Mouse (Mus musculus): ENCODE data around the gene Psen2. TPM values are rescaled to one million over a fixed set of nuclear protein-coding genes. Genes with fewer than 3 reads are reported as not detected.
A peak's percentile ranks its signal among the peaks of the same experiment; 100 is the strongest.

Psen2 gene
- polyA plus RNA-seq, 1 experiment, result 93.6 TPM

DNA sequence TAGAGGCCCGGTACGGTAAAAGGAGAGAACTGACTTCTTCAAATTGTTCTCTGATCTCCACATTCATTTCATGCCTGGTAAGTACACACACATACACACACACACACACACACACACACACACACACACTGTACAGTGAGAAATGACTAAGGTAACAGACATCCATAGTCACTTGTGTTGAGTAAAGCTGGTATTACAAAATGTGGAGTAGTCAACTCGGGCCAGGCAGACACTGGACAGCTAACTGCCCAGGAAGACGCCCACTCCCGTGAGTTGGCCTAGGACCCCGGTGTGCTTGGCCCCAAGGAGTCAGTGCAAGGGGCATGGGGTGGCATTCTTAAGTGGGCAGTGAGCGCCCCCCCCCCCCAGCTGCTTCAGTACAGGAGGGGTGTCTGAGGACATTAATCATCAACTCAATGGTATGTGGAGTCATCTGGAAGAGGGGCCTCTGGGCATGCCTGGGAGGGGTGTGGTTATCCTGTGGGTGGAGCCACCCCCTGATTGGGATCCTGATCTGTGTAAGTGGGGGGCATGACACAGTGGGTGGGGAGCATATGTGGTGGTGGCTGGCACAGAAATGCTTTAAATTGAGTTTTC lies 25.7 kb upstream of the Psen2 start:
- Histone ChIP-seq H3K27ac (ENCODE audit: insufficient read depth, low read length) (no peak overlapping the region), H3K4me3 (ENCODE audit: extremely low read depth, insufficient read depth, insufficient read length) (no peak overlapping the region), H3K27me3 (ENCODE audit: control insufficient read depth, insufficient read depth, low read length) (no peaks in the 10 kb centered on the region), H3K4me1 (ENCODE audit: control insufficient read depth, insufficient read depth, insufficient read length) (no peaks in the 10 kb centered on the region), H3K36me3 (ENCODE audit: control insufficient read depth, insufficient read depth, low read length) (no peaks in the 10 kb centered on the region)
- no peak for TF ChIP-seq POLR2A (IDR thresholded peaks at IDR 0.05; ENCODE audit: low read depth, low read length)
- TF ChIP-seq CTCF (IDR thresholded peaks at IDR 0.05; ENCODE audit: extremely low read depth, insufficient read depth, insufficient read length, insufficient replicate concordance), result no peak
- 85% methylated on average over 7 of the region's 7 CpGs for WGBS
- DNase-seq (ENCODE audit: low read depth in 1 of 2, low spot score in 2 of 2), result no peak

GRCm38 (mm10) chr1:180288227-180288626 lies 25.0 kb upstream of the Psen2 start:
- no peaks in the 10 kb centered on the region for H3K27me3 ChIP-seq (ENCODE audit: control insufficient read depth, insufficient read depth, low read length)
- no peaks in the 10 kb centered on the region for H3K36me3 ChIP-seq (ENCODE audit: control insufficient read depth, insufficient read depth, low read length)
- no peak overlapping the region for H3K4me3 ChIP-seq (ENCODE audit: extremely low read depth, insufficient read depth, insufficient read length)
- H3K4me1 ChIP-seq (ENCODE audit: control insufficient read depth, insufficient read depth, insufficient read length), result no peaks in the 10 kb centered on the region
- WGBS, result 67% methylated on average over 7 of the region's 7 CpGs
- no peak for TF ChIP-seq POLR2A (IDR thresholded peaks at IDR 0.05; ENCODE audit: low read depth, low read length)
- TF ChIP-seq CTCF (IDR thresholded peaks at IDR 0.05; ENCODE audit: extremely low read depth, insufficient read depth, insufficient read length, insufficient replicate concordance), result no peak
- no peak overlapping the region for H3K27ac ChIP-seq (ENCODE audit: insufficient read depth, low read length)
- no peak for DNase-seq (ENCODE audit: low read depth in 1 of 2, low spot score in 2 of 2)

GRCm38 (mm10) chr1:180286081-180286831 lies 23.0 kb upstream of the Psen2 start:
- DNase-seq (ENCODE audit: low read depth in 1 of 2, low spot score in 2 of 2), result no peak
- Histone ChIP-seq H3K27ac (ENCODE audit: insufficient read depth, low read length) (no peak overlapping the region), H3K4me1 (ENCODE audit: control insufficient read depth, insufficient read depth, insufficient read length) (no peaks in the 10 kb centered on the region), H3K4me3 (ENCODE audit: extremely low read depth, insufficient read depth, insufficient read length) (no peak overlapping the region), H3K27me3 (ENCODE audit: control insufficient read depth, insufficient read depth, low read length) (no peaks in the 10 kb centered on the region), H3K36me3 (ENCODE audit: control insufficient read depth, insufficient read depth, low read length) (no peaks in the 10 kb centered on the region)
- TF ChIP-seq CTCF (IDR thresholded peaks at IDR 0.05; ENCODE audit: extremely low read depth, insufficient read depth, insufficient read length, insufficient replicate concordance) (no peak), POLR2A (IDR thresholded peaks at IDR 0.05; ENCODE audit: low read depth, low read length) (no peak)
- 80% methylated on average over 15 of the region's 15 CpGs for WGBS

GRCm38 (mm10) chr1:180283813-180284768 lies 20.9 kb upstream of the Psen2 start:
- TF ChIP-seq CTCF (IDR thresholded peaks at IDR 0.05; ENCODE audit: extremely low read depth, insufficient read depth, insufficient read length, insufficient replicate concordance) (no peak), POLR2A (IDR thresholded peaks at IDR 0.05; ENCODE audit: low read depth, low read length) (no peak)

DNA sequence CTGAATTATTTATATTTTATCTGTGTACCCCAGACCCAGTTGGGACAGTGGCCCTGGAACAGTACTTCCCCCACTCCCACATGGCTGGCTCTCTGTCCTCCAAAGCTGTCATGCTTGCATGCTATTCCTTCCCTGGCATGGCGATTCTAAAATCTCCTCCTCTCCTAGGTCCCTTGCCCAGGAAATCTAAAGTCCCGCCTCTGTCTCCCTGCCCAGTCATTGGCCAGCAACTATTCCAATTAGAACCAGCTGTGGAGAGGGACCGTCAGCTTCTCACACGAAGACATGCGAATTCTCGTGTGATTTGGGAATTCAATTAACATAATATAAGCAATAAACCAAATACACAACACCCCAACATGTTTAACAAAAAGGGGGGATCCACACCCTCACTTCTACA lies 19.3 kb upstream of the Psen2 start:
- H3K4me3 ChIP-seq (ENCODE audit: extremely low read depth, insufficient read depth, insufficient read length), result no peak overlapping the region
- 87% methylated on average over 6 of the region's 6 CpGs for WGBS
- no peaks in the 10 kb centered on the region for H3K27me3 ChIP-seq (ENCODE audit: control insufficient read depth, insufficient read depth, low read length)
- H3K27ac ChIP-seq (ENCODE audit: insufficient read depth, low read length), result no peak overlapping the region
- peaks cover 4% of the 10 kb centered on the region; the same call in 1 of the 2 replicates for H3K4me1 ChIP-seq (ENCODE audit: control insufficient read depth, insufficient read depth, insufficient read length)
- no peak for DNase-seq (ENCODE audit: low read depth in 1 of 2, low spot score in 2 of 2)
- no peaks in the 10 kb centered on the region for H3K36me3 ChIP-seq (ENCODE audit: control insufficient read depth, insufficient read depth, low read length)
- TF ChIP-seq CTCF (IDR thresholded peaks at IDR 0.05; ENCODE audit: extremely low read depth, insufficient read depth, insufficient read length, insufficient replicate concordance) (no peak), POLR2A (IDR thresholded peaks at IDR 0.05; ENCODE audit: low read depth, low read length) (no peak)

More at GRCm38 (mm10) chr1:180283813-180284768, 20.9 kb upstream of the Psen2 start:
- DNase-seq (ENCODE audit: low read depth in 1 of 2, low spot score in 2 of 2), result no peak
- H3K27ac ChIP-seq (ENCODE audit: insufficient read depth, low read length), result no peak overlapping the region
- no peaks in the 10 kb centered on the region for H3K27me3 ChIP-seq (ENCODE audit: control insufficient read depth, insufficient read depth, low read length)
- no peaks in the 10 kb centered on the region for H3K36me3 ChIP-seq (ENCODE audit: control insufficient read depth, insufficient read depth, low read length)
- H3K4me1 ChIP-seq (ENCODE audit: control insufficient read depth, insufficient read depth, insufficient read length), result peaks cover 4% of the 10 kb centered on the region; the same call in 1 of the 2 replicates
- no peak overlapping the region for H3K4me3 ChIP-seq (ENCODE audit: extremely low read depth, insufficient read depth, insufficient read length)
- 75% methylated on average over 16 of the region's 16 CpGs for WGBS

DNA sequence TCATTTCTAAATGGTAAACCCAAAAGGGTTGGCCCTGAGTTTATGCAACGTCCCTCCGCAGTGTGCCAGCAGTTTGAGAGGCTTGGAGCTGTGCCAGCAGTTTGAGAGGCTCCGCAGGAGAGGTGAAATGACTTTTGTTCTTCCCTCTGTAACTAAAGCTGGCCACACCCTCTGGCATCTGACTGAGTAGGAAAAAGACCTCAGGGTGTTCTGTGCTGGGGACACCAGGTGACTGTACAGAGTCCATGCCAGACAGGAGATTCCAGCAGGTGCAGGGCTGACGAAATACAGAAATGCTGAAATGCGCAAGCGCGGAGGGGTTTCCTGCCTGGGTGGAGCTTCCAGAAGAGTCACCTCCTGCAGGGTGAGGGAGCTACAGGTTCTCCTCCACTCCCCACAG lies 16.4 kb upstream of the Psen2 start:
- peak overlapping the region; percentile 47 for H3K4me3 ChIP-seq (ENCODE audit: extremely low read depth, insufficient read depth, insufficient read length)
- TF ChIP-seq POLR2A (IDR thresholded peaks at IDR 0.05; ENCODE audit: low read depth, low read length), result no peak
- no peak for TF ChIP-seq CTCF (IDR thresholded peaks at IDR 0.05; ENCODE audit: extremely low read depth, insufficient read depth, insufficient read length, insufficient replicate concordance)
- no peaks in the 10 kb centered on the region for H3K36me3 ChIP-seq (ENCODE audit: control insufficient read depth, insufficient read depth, low read length)
- no peaks in the 10 kb centered on the region for H3K27me3 ChIP-seq (ENCODE audit: control insufficient read depth, insufficient read depth, low read length)
- DNase-seq (ENCODE audit: low read depth in 1 of 2, low spot score in 2 of 2), result peak; percentile 70 to 72
- peaks cover 4% of the 10 kb centered on the region; the same call in 1 of the 2 replicates for H3K4me1 ChIP-seq (ENCODE audit: control insufficient read depth, insufficient read depth, insufficient read length)
- H3K27ac ChIP-seq (ENCODE audit: insufficient read depth, low read length), result no peak overlapping the region
- 6% methylated on average over 7 of the region's 7 CpGs for WGBS

Measured in spleen, adult 2 months (tissue).